In genomic region chr1:36588476-36589450, GRCm38 (mm10) we compare ENCODE assay signal across 9 mouse cellular contexts. TPM values are rescaled to one million over a fixed set of nuclear protein-coding genes. Genes with fewer than 3 reads are reported as not detected.
A peak's percentile ranks its signal among the peaks of the same experiment; 100 is the strongest.
DNase-seq lines count a peak whose midpoint lies in the region; ATAC-seq and TF ChIP-seq lines count a peak whose summit lies in the region.
"Had no signal": no experiment of that assay in that cellular context is flagged by ENCODE, and none has a peak within 500 bp of the region (broad histone marks: within the 10 kb centered on the region; RNA-seq: fewer than 3 reads in every experiment).

No protein-coding gene starts in this region.

- H3K36me3 ChIP-seq in testis, adult 2 months (ENCODE audit: control insufficient read depth, insufficient read depth, low read length), result no peaks in the 10 kb centered on the region
- no peaks in the 10 kb centered on the region for H3K36me3 ChIP-seq in hindbrain, postnatal 0 days (ENCODE audit: insufficient read depth, low read length)
- no peaks in the 10 kb centered on the region for H3K36me3 ChIP-seq in midbrain, postnatal 0 days (ENCODE audit: insufficient read depth, low read length)

- no peak overlapping the region for H3K4me3 ChIP-seq in testis, adult 2 months (ENCODE audit: control insufficient read depth, low read depth, low read length)
- no peak overlapping the region for H3K4me3 ChIP-seq in hindbrain, postnatal 0 days (ENCODE audit: low read length)
- no peak overlapping the region for H3K4me3 ChIP-seq in midbrain, postnatal 0 days (ENCODE audit: low read depth, low read length)

- TF ChIP-seq CTCF in testis, adult 2 months (IDR thresholded peaks at IDR 0.05; ENCODE audit: control insufficient read depth, insufficient read depth, insufficient replicate concordance, low read depth, low read length), result no peak
- no peak for TF ChIP-seq CTCF in hindbrain, postnatal 0 days (IDR thresholded peaks at IDR 0.05; ENCODE audit: low read depth)
- no peak for TF ChIP-seq CTCF in midbrain, postnatal 0 days (IDR thresholded peaks at IDR 0.05)

- no peak overlapping the region for H3K4me2 ChIP-seq in hindbrain, postnatal 0 days (ENCODE audit: low read depth, low read length)
- no peak overlapping the region for H3K4me2 ChIP-seq in midbrain, postnatal 0 days (ENCODE audit: low read depth, low read length, poor library complexity, severe bottlenecking)

- intact Hi-C loops in gastrocnemius, postnatal 36 days (cut with DNase I), result no loop called here

- no peaks in the 10 kb centered on the region for H3K9me3 ChIP-seq in hindbrain, postnatal 0 days (ENCODE audit: low read length)
- no peaks in the 10 kb centered on the region for H3K9me3 ChIP-seq in midbrain, postnatal 0 days (ENCODE audit: low read length)

- DNase-seq in testis, postnatal 14 days (ENCODE audit: low spot score), result no peak
- DNase-seq in gastrocnemius, postnatal 36 days, result peak; percentile 53 to 54
- DNase-seq in hindbrain, postnatal 0 days (ENCODE audit: low spot score), result peak; percentile 42
- no peak for DNase-seq in midbrain, postnatal 0 days (ENCODE audit: low spot score)
- DNase-seq in spleen, postnatal 36 days (ENCODE audit: low spot score in 2 of 2), result no peak
- no peak for DNase-seq in cerebellum, adult 11 months

- peak; percentile 78 for ATAC-seq in hindbrain, postnatal 0 days
- no peak; the same call in none of the 2 replicates for ATAC-seq in midbrain, postnatal 0 days (ENCODE audit: low FRiP score)
- ATAC-seq in erythroblast, adult 5-6 weeks (replicated peaks; ENCODE audit: low FRiP score, poor library complexity, severe bottlenecking), result no peak

- H3K4me1 ChIP-seq in testis, adult 2 months (ENCODE audit: control insufficient read depth, insufficient read depth, low read length), result no peaks in the 10 kb centered on the region
- H3K4me1 ChIP-seq in hindbrain, postnatal 0 days (ENCODE audit: insufficient read depth, low read length), result peaks cover 23% of the 10 kb centered on the region
- peaks cover 4% of the 10 kb centered on the region; the same call in 1 of the 2 replicates for H3K4me1 ChIP-seq in midbrain, postnatal 0 days (ENCODE audit: insufficient read depth, low read length)

- TF ChIP-seq POLR2A in testis, adult 2 months (IDR thresholded peaks at IDR 0.05; ENCODE audit: control insufficient read depth, low read depth, low read length), result no peak

- no peaks in the 10 kb centered on the region for H3K27me3 ChIP-seq in testis, adult 2 months (ENCODE audit: control insufficient read depth, insufficient read depth, low read length)
- H3K27me3 ChIP-seq in hindbrain, postnatal 0 days (ENCODE audit: insufficient read depth, low read length), result no peaks in the 10 kb centered on the region
- H3K27me3 ChIP-seq in midbrain, postnatal 0 days (ENCODE audit: insufficient read depth, low read length), result no peaks in the 10 kb centered on the region

- H3K27ac ChIP-seq in testis, adult 2 months (ENCODE audit: control insufficient read depth, insufficient read depth, low read depth, low read length), result peak overlapping the region; percentile 68
- peak overlapping the region; percentile 37 for H3K27ac ChIP-seq in hindbrain, postnatal 0 days
- H3K27ac ChIP-seq in midbrain, postnatal 0 days (ENCODE audit: low read depth, low read length), result 0 out of 2 replicates have a peak overlapping the region, but pooled peaks have one; percentile 12
- H3K27ac ChIP-seq: liver, embryonic 14.5 days had no signal

- H3K9ac ChIP-seq in hindbrain, postnatal 0 days (replicated peaks; ENCODE audit: low read length), result no peak overlapping the region
- H3K9ac ChIP-seq in midbrain, postnatal 0 days (replicated peaks; ENCODE audit: low read length, poor library complexity, severe bottlenecking), result no peak overlapping the region
- H3K9ac ChIP-seq: liver, embryonic 14.5 days had no signal

- WGBS in hindbrain, postnatal 0 days, result 64% methylated on average over 13 of the region's 13 CpGs
- WGBS in midbrain, postnatal 0 days, result 78% methylated on average over 13 of the region's 13 CpGs

RNA-seq across cellular contexts. Expression of gene Sema4c, which starts 30.6 kb away (rescaled TPM):
- 14.6 and 15.8 TPM in 2 replicates for polyA plus RNA-seq in testis, adult 2 months (2012; rRNA removed)
- 1 to 10 TPM; 6.3 to 7.4 TPM for total RNA-seq in gastrocnemius, postnatal 36 days (2021)
- 32.3 and 40.5 TPM in 2 replicates for total RNA-seq in hindbrain, postnatal 0 days (2014; rRNA removed)
- polyA plus RNA-seq in hindbrain, postnatal 0 days (2015; fragmentation: Nextera tagmentation; extraction: Ambion mirVana), result 14.4 and 14.7 TPM in 2 replicates
- 30.0 and 32.7 TPM in 2 replicates for total RNA-seq in midbrain, postnatal 0 days (2014; rRNA removed)
- 14.7 and 18.0 TPM in 2 replicates for polyA plus RNA-seq in midbrain, postnatal 0 days (2015; fragmentation: Nextera tagmentation; extraction: Ambion mirVana)
- not detected in 2 replicates for total RNA-seq in erythroblast, adult 5-6 weeks (2015; ENCODE audit: low replicate concordance)
- 0.56 and 0.60 TPM in 2 replicates for total RNA-seq in erythroblast, adult 5-6 weeks (2017; ENCODE audit: low replicate concordance)

RNA-seq across cellular contexts. Expression of gene Ankrd39, which starts 41.5 kb away (rescaled TPM):
- polyA plus RNA-seq in testis, adult 2 months (2012; rRNA removed), result 13.7 and 17.0 TPM in 2 replicates
- 1 to 10 TPM; 7.8 to 8.5 TPM for total RNA-seq in gastrocnemius, postnatal 36 days (2021)
- 38.1 and 55.1 TPM in 2 replicates for total RNA-seq in hindbrain, postnatal 0 days (2014; rRNA removed)
- polyA plus RNA-seq in hindbrain, postnatal 0 days (2015; fragmentation: Nextera tagmentation; extraction: Ambion mirVana), result 30.8 and 32.5 TPM in 2 replicates
- 27.9 and 30.4 TPM in 2 replicates for total RNA-seq in midbrain, postnatal 0 days (2014; rRNA removed)
- polyA plus RNA-seq in midbrain, postnatal 0 days (2015; fragmentation: Nextera tagmentation; extraction: Ambion mirVana), result 34.3 and 40.9 TPM in 2 replicates
- total RNA-seq in erythroblast, adult 5-6 weeks (2015; ENCODE audit: low replicate concordance), result 0.42 TPM in 1 of 2 replicates, not detected in the other
- 0.56 and 1.2 TPM in 2 replicates for total RNA-seq in erythroblast, adult 5-6 weeks (2017; ENCODE audit: low replicate concordance)

RNA-seq across cellular contexts. Expression of gene Gm42417, which starts 49.5 kb away (rescaled TPM):
- 0.05 and 0.08 TPM in 2 replicates for polyA plus RNA-seq in testis, adult 2 months (2012; rRNA removed)
- 1,000 to 10,000 TPM; 1,257 to 1,260 TPM for total RNA-seq in gastrocnemius, postnatal 36 days (2021)
- total RNA-seq in hindbrain, postnatal 0 days (2014; rRNA removed), result not detected in 2 replicates
- not detected in 2 replicates for polyA plus RNA-seq in hindbrain, postnatal 0 days (2015; fragmentation: Nextera tagmentation; extraction: Ambion mirVana)
- not detected in 2 replicates for total RNA-seq in midbrain, postnatal 0 days (2014; rRNA removed)
- polyA plus RNA-seq in midbrain, postnatal 0 days (2015; fragmentation: Nextera tagmentation; extraction: Ambion mirVana), result 0.42 and 0.65 TPM in 2 replicates
- total RNA-seq in erythroblast, adult 5-6 weeks (2015; ENCODE audit: low replicate concordance), result not detected in 2 replicates
- not detected in 2 replicates for total RNA-seq in erythroblast, adult 5-6 weeks (2017; ENCODE audit: low replicate concordance)
- polyA plus RNA-seq: liver, embryonic 14.5 days had no signal

RNA-seq across cellular contexts. Expression of gene Ankrd23, which starts 52.1 kb away (rescaled TPM):
- polyA plus RNA-seq in testis, adult 2 months (2012; rRNA removed), result 11.0 and 11.5 TPM in 2 replicates
- 1,000 to 10,000 TPM; 2,677 to 2,859 TPM for total RNA-seq in gastrocnemius, postnatal 36 days (2021)
- 8.1 and 11.5 TPM in 2 replicates for total RNA-seq in hindbrain, postnatal 0 days (2014; rRNA removed)
- 11.2 and 12.7 TPM in 2 replicates for polyA plus RNA-seq in hindbrain, postnatal 0 days (2015; fragmentation: Nextera tagmentation; extraction: Ambion mirVana)
- total RNA-seq in midbrain, postnatal 0 days (2014; rRNA removed), result 9.8 and 11.6 TPM in 2 replicates
- 12.8 and 14.8 TPM in 2 replicates for polyA plus RNA-seq in midbrain, postnatal 0 days (2015; fragmentation: Nextera tagmentation; extraction: Ambion mirVana)
- 3.3 TPM in 1 of 2 replicates, not detected in the other for total RNA-seq in erythroblast, adult 5-6 weeks (2015; ENCODE audit: low replicate concordance)
- total RNA-seq in erythroblast, adult 5-6 weeks (2017; ENCODE audit: low replicate concordance), result 1.0 and 1.4 TPM in 2 replicates

Comparison
In these comparisons a context has a peak if more than half of its experiments do, and no peak if none do; other contexts are left out.
1. H3K27ac ChIP-seq: peak in every context shown above with its lines; median percentile 68 in testis, adult 2 months; 37 in hindbrain, postnatal 0 days; 12 in midbrain, postnatal 0 days.
2. DNase-seq: peak in gastrocnemius, postnatal 36 days (2 of 2) and hindbrain, postnatal 0 days (single experiment); none in testis, postnatal 14 days (single experiment), midbrain, postnatal 0 days (single experiment), spleen, postnatal 36 days (0 of 2) and cerebellum, adult 11 months (single experiment).
3. RNA of gene Sema4c, which starts 30.6 kb away (total RNA-seq): 32.3 to 40.5 TPM in hindbrain, postnatal 0 days, 30.0 to 32.7 TPM in midbrain, postnatal 0 days and 6.3 to 7.4 TPM in gastrocnemius, postnatal 36 days; 0.56 to 0.60 TPM in erythroblast, adult 5-6 weeks; every median in the first group is over 4 times any median in the second.
4. RNA of gene Ankrd39, which starts 41.5 kb away (total RNA-seq): 38.1 to 55.1 TPM in hindbrain, postnatal 0 days, 27.9 to 30.4 TPM in midbrain, postnatal 0 days and 7.8 to 8.5 TPM in gastrocnemius, postnatal 36 days; 0.42 to 1.2 TPM in erythroblast, adult 5-6 weeks; every median in the first group is over 4 times any median in the second.
5. RNA of gene Gm42417, which starts 49.5 kb away (total RNA-seq): 1,257 to 1,260 TPM in gastrocnemius, postnatal 36 days; not detected in hindbrain, postnatal 0 days, not detected in midbrain, postnatal 0 days and not detected in erythroblast, adult 5-6 weeks; every median in the first group is over 1,000 times any median in the second.